Mouse (Mus musculus): ENCODE results near the gene Gm28043. TPM values are rescaled to one million over a fixed set of nuclear protein-coding genes. Genes with fewer than 3 reads are reported as not detected.
A peak's percentile ranks its signal among the peaks of the same experiment; 100 is the strongest.

Gene Gm28043
- polyA plus RNA-seq, 1 experiment: 1.0 TPM

GRCm38 (mm10) chr17:29668051-29668986 is 53.6 kb downstream of the Gm28043 start:
- Histone ChIP-seq H3K4me2 (ENCODE audit: low read depth) (no peak overlapping the region), H3K27me3 (ENCODE audit: control insufficient read depth, insufficient read depth, insufficient read length) (no peaks in the 10 kb centered on the region), H3K36me3 (ENCODE audit: control insufficient read depth, insufficient read depth) (peaks cover 7% of the 10 kb centered on the region), H3K79me2 (ENCODE audit: control insufficient read depth, insufficient read depth) (peaks cover 18% of the 10 kb centered on the region), H3ac (ENCODE audit: control insufficient read depth, insufficient read length) (no peak overlapping the region), H3K4me3 (no peak overlapping the region)
- TF ChIP-seq POLR2AphosphoS2 (IDR thresholded peaks at IDR 0.05; ENCODE audit: insufficient read length, low read depth) (no peak), REST (IDR thresholded peaks at IDR 0.05; ENCODE audit: insufficient read depth, insufficient read length) (no peak), TCF3 (IDR thresholded peaks at IDR 0.05; ENCODE audit: insufficient read length, low read depth) (no peak), MAX (IDR thresholded peaks at IDR 0.05; ENCODE audit: low read depth) (no peak), POLR2A (IDR thresholded peaks at IDR 0.05; ENCODE audit: insufficient read length, low read depth) (no peak), USF1 (IDR thresholded peaks at IDR 0.05; ENCODE audit: low read depth) (no peak), MYOD1 (IDR thresholded peaks at IDR 0.05; ENCODE audit: control insufficient read depth in 1 of 3, insufficient read length in 2 of 3, low read depth in 2 of 3) (no peak), CEBPB (IDR thresholded peaks at IDR 0.05; ENCODE audit: insufficient read depth, poor library complexity, severe bottlenecking) (no peak), TCF12 (IDR thresholded peaks at IDR 0.05; ENCODE audit: insufficient read depth, poor library complexity, severe bottlenecking) (no peak), MYOG (IDR thresholded peaks at IDR 0.05; ENCODE audit: control insufficient read depth in 1 of 3, insufficient read depth in 1 of 3, insufficient read length in 2 of 3, low read depth in 2 of 3) (no peak), E2F4 (IDR thresholded peaks at IDR 0.05; ENCODE audit: insufficient read depth) (no peak), SRF (IDR thresholded peaks at IDR 0.05; ENCODE audit: control insufficient read depth, insufficient read length, low read depth) (no peak)

DNA sequence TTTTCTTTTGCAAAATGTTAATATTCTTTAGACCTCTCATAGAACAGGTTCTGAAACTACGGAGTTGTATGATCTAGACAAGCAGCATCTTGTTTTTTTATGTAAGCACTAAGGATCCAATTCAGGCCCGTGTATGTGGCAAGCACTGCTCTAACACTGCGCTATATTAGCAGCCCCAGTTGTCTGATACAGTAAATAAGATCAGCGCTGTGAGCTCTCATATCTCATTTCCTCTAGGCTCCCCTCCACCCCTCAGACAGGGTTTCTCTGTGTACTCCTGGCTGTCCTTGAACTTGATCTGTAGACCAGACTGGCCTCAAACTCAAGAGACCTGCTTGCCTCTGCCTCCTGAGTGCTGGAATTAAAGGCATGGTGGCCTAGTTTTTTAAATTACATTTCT is 54.4 kb downstream of the Gm28043 start:
- no peak overlapping the region for H3K4me3 ChIP-seq
- no peaks in the 10 kb centered on the region for H3K27me3 ChIP-seq (ENCODE audit: control insufficient read depth, insufficient read depth, insufficient read length)
- peaks cover 7% of the 10 kb centered on the region for H3K36me3 ChIP-seq (ENCODE audit: control insufficient read depth, insufficient read depth)
- H3ac ChIP-seq (ENCODE audit: control insufficient read depth, insufficient read length): no peak overlapping the region
- TF ChIP-seq E2F4 (IDR thresholded peaks at IDR 0.05; ENCODE audit: insufficient read depth): no peak
- no peak for TF ChIP-seq POLR2A (IDR thresholded peaks at IDR 0.05; ENCODE audit: insufficient read length, low read depth)
- TF ChIP-seq MAX (IDR thresholded peaks at IDR 0.05; ENCODE audit: low read depth): no peak
- no peak for TF ChIP-seq MYOG (IDR thresholded peaks at IDR 0.05; ENCODE audit: control insufficient read depth in 1 of 3, insufficient read depth in 1 of 3, insufficient read length in 2 of 3, low read depth in 2 of 3)
- TF ChIP-seq REST (IDR thresholded peaks at IDR 0.05; ENCODE audit: insufficient read depth, insufficient read length): no peak
- TF ChIP-seq TCF3 (IDR thresholded peaks at IDR 0.05; ENCODE audit: insufficient read length, low read depth): no peak
- TF ChIP-seq SRF (IDR thresholded peaks at IDR 0.05; ENCODE audit: control insufficient read depth, insufficient read length, low read depth): no peak
- TF ChIP-seq CEBPB (IDR thresholded peaks at IDR 0.05; ENCODE audit: insufficient read depth, poor library complexity, severe bottlenecking): no peak
- TF ChIP-seq MYOD1 (IDR thresholded peaks at IDR 0.05; ENCODE audit: control insufficient read depth in 1 of 3, insufficient read length in 2 of 3, low read depth in 2 of 3): no peak
- TF ChIP-seq TCF12 (IDR thresholded peaks at IDR 0.05; ENCODE audit: insufficient read depth, poor library complexity, severe bottlenecking): no peak
- no peak for TF ChIP-seq USF1 (IDR thresholded peaks at IDR 0.05; ENCODE audit: low read depth)
- no peak for TF ChIP-seq POLR2AphosphoS2 (IDR thresholded peaks at IDR 0.05; ENCODE audit: insufficient read length, low read depth)
- peaks cover 18% of the 10 kb centered on the region for H3K79me2 ChIP-seq (ENCODE audit: control insufficient read depth, insufficient read depth)
- H3K4me2 ChIP-seq (ENCODE audit: low read depth): no peak overlapping the region

- Histone ChIP-seq H3K4me3 (no peak overlapping the region), H3K79me2 (ENCODE audit: control insufficient read depth, insufficient read depth) (peaks cover 18% of the 10 kb centered on the region), H3K4me2 (ENCODE audit: low read depth) (no peak overlapping the region), H3ac (ENCODE audit: control insufficient read depth, insufficient read length) (no peak overlapping the region), H3K27me3 (ENCODE audit: control insufficient read depth, insufficient read depth, insufficient read length) (no peaks in the 10 kb centered on the region), H3K36me3 (ENCODE audit: control insufficient read depth, insufficient read depth) (peaks cover 14% of the 10 kb centered on the region)
- TF ChIP-seq CEBPB (IDR thresholded peaks at IDR 0.05; ENCODE audit: insufficient read depth, poor library complexity, severe bottlenecking) (0 out of 2 replicates have a peak, but pooled peaks have one; percentile 10), USF1 (IDR thresholded peaks at IDR 0.05; ENCODE audit: low read depth) (no peak), MYOD1 (IDR thresholded peaks at IDR 0.05; ENCODE audit: control insufficient read depth in 1 of 3, insufficient read length in 2 of 3, low read depth in 2 of 3) (peak in 1 of 3 experiments; percentile 14)
Measured at GRCm38 (mm10) chr17:29669936-29670335, 55.3 kb downstream of the Gm28043 start.

DNA sequence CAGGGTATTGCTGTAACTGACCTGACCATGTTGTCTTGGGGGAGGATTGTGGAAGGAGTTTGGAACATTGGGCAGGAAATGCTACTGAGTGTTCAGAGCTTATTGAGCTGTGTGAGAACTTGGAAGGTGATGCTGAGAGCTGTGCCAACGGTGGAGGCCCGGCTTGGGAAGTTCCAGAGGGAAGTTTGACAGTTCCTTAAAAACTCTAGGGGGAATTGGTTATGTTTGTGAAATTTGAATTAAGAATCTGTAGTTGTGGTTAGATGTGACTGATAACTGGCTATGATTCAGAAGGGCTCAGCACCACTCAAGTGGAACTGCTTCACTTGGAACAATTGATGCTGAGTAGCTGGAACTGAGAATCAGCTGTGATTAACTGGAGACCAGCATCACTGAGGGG is 56.3 kb downstream of the Gm28043 start:
- Histone ChIP-seq H3K4me3 (no peak overlapping the region), H3ac (ENCODE audit: control insufficient read depth, insufficient read length) (no peak overlapping the region), H3K4me2 (ENCODE audit: low read depth) (peak overlapping the region; percentile 30), H3K79me2 (ENCODE audit: control insufficient read depth, insufficient read depth) (peaks cover 18% of the 10 kb centered on the region), H3K36me3 (ENCODE audit: control insufficient read depth, insufficient read depth) (peaks cover 19% of the 10 kb centered on the region), H3K27me3 (ENCODE audit: control insufficient read depth, insufficient read depth, insufficient read length) (no peaks in the 10 kb centered on the region)
- no peak for TF ChIP-seq USF1 (IDR thresholded peaks at IDR 0.05; ENCODE audit: low read depth)
- no peak for TF ChIP-seq CEBPB (IDR thresholded peaks at IDR 0.05; ENCODE audit: insufficient read depth, poor library complexity, severe bottlenecking)
- no peak for TF ChIP-seq SRF (IDR thresholded peaks at IDR 0.05; ENCODE audit: control insufficient read depth, insufficient read length, low read depth)
- no peak for TF ChIP-seq MYOD1 (IDR thresholded peaks at IDR 0.05; ENCODE audit: control insufficient read depth in 1 of 3, insufficient read length in 2 of 3, low read depth in 2 of 3)
- no peak for TF ChIP-seq TCF12 (IDR thresholded peaks at IDR 0.05; ENCODE audit: insufficient read depth, poor library complexity, severe bottlenecking)
- no peak for TF ChIP-seq POLR2AphosphoS2 (IDR thresholded peaks at IDR 0.05; ENCODE audit: insufficient read length, low read depth)
- no peak for TF ChIP-seq MYOG (IDR thresholded peaks at IDR 0.05; ENCODE audit: control insufficient read depth in 1 of 3, insufficient read depth in 1 of 3, insufficient read length in 2 of 3, low read depth in 2 of 3)
- no peak for TF ChIP-seq E2F4 (IDR thresholded peaks at IDR 0.05; ENCODE audit: insufficient read depth)
- TF ChIP-seq MAX (IDR thresholded peaks at IDR 0.05; ENCODE audit: low read depth): no peak
- no peak for TF ChIP-seq REST (IDR thresholded peaks at IDR 0.05; ENCODE audit: insufficient read depth, insufficient read length)
